Mouse (Mus musculus) neural tube, embryonic 14.5 days (tissue): ENCODE results near the gene Med12. TPM values are rescaled to one million over a fixed set of nuclear protein-coding genes. Genes with fewer than 3 reads are reported as not detected.

Experiments
- ATAC-seq: fragments of 200-750 bp; cut with Nextera tagmentation; 2 replicates; pipeline ENCODE4 v1.8.0; 2017; ENCODE audit warnings: low read depth, mild to moderate bottlenecking, moderate TSS enrichment, moderate library complexity
- H3K27ac ChIP-seq: fragments of 300-500 bp; sonication (generic); 2 replicates; pipeline ENCODE4 v1.5.1; 2014; ENCODE audit warnings: low read depth, mild to moderate bottlenecking, control low read depth, low read length, moderate library complexity, mixed read lengths
- H3K27me3 ChIP-seq: fragments of 300-500 bp; sonication (generic); 2 replicates; pipeline ENCODE4 v1.6.1; 2014; ENCODE audit warnings: low read length; ENCODE audit not compliant: control insufficient read depth, insufficient read depth
- H3K36me3 ChIP-seq: fragments of 300-500 bp; sonication (generic); 2 replicates; pipeline ENCODE4 v1.6.1; 2014; ENCODE audit warnings: low read length, mixed read lengths; ENCODE audit not compliant: control insufficient read depth, insufficient read depth
- H3K4me1 ChIP-seq: fragments of 300-500 bp; sonication (generic); 2 replicates; pipeline ENCODE4 v1.6.1; 2014; ENCODE audit warnings: low read length; ENCODE audit not compliant: control insufficient read depth, insufficient read depth
- H3K4me2 ChIP-seq: fragments of 300-500 bp; sonication (generic); 2 replicates; pipeline ENCODE4 v1.6.1; 2014; ENCODE audit warnings: mild to moderate bottlenecking, low read depth, low read length, control low read depth
- H3K4me3 ChIP-seq: fragments of 300-500 bp; sonication (generic); 2 replicates; pipeline ENCODE4 v1.5.1; 2014; ENCODE audit warnings: low read depth, low read length, control low read depth, mixed read lengths
- H3K9ac ChIP-seq: fragments of 300-500 bp; sonication (generic); replicated peaks from 2 replicates; pipeline ENCODE4 v1.6.1; 2014; ENCODE audit warnings: low read depth, mild to moderate bottlenecking, control low read depth, low read length, mixed read lengths
- H3K9me3 ChIP-seq: fragments of 300-500 bp; sonication (generic); 2 replicates; pipeline ENCODE4 v1.6.1; 2016; ENCODE audit warnings: low read length; ENCODE audit not compliant: control insufficient read depth
- WGBS: fragments of 180-500 bp; shearing (Covaris S2); extraction: QIAGEN DNeasy Blood & Tissue Kit; methylation state at CpG from one replicate; pipeline ENCODE4 v1.1.7; 2014; 5-methylcytosine and 5-hydroxymethylcytosine counted together
- polyA plus RNA-seq: library from polyadenylated mRNA; unstranded; fragments of >200 nt; fragmentation: Nextera tagmentation; extraction: Ambion mirVana; gene quantifications from 2 replicates; pipeline ENCODE4 v1.2.1, GENCODE M21; 2014

The Med12 gene
- polyA plus RNA-seq, 1 experiment from 2014 or later, result 32.0 TPM

DNA sequence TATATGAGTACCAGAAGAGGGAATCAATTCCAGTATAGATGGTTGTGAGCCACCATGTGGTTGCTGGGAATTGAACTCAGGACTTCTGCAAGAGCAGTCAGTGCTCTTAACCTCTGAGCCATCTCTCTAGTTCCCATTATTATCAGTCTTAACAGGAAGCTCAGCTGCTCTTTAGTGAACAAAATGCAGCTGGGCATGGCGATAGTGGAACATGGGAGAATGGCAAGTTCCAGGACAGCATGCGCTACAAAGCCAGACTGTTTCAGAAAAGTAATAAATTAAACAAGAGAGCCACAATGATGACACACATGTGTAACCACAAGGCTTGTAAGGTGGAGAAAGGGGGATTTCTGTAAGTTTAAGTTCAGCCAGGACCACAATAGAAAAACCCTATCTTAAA lies 71.6 kb downstream of the Med12 start:
- Histone ChIP-seq H3K4me2 (no peak overlapping the region), H3K9me3 (no peaks in the 10 kb centered on the region), H3K4me1 (no peaks in the 10 kb centered on the region), H3K9ac (no peak overlapping the region), H3K4me3 (no peak overlapping the region), H3K27me3 (no peaks in the 10 kb centered on the region), H3K27ac (no peak overlapping the region), H3K36me3 (no peaks in the 10 kb centered on the region)
- WGBS, result 93% methylated on average over 2 of the region's 2 CpGs
- ATAC-seq, result no peak

DNA sequence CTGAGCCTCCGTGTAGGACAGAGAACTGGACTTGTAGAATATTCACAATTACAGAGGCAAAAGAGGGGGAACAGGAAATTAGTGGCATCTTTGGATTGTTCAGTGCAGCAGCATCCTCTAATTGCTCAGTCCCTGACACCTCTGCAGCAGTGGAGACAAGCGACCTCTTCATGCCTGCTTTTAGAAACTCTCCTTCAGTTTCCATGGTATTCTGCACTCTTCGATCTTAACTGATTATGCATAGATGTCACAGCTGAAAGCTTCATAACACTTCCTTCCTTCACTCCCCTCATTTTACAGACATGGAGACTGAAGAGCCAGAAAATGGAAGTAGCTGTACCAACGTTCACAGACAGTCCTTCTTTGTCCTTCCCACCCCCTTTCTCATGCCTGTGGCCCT lies 72.6 kb downstream of the Med12 start:
- no peaks in the 10 kb centered on the region for H3K4me1 ChIP-seq
- H3K9ac ChIP-seq, result no peak overlapping the region
- WGBS, result 52% methylated on average over 4 of the region's 4 CpGs

More for the DNA sequence above, 72.6 kb downstream of the Med12 start:
- Histone ChIP-seq H3K27ac (no peak overlapping the region), H3K4me2 (no peak overlapping the region), H3K27me3 (no peaks in the 10 kb centered on the region), H3K4me3 (no peak overlapping the region), H3K9me3 (no peaks in the 10 kb centered on the region), H3K36me3 (no peaks in the 10 kb centered on the region)
- no peak for ATAC-seq

Other genes with a start within 250 kb of the Med12 start
- gene Tex11, start 214.4 kb upstream of the Med12 start, polyA plus RNA-seq, result not detected in 2 replicates
- gene Slc7a3, start 188.0 kb upstream of the Med12 start, polyA plus RNA-seq, result 2.0 and 4.2 TPM in 2 replicates
- 36.5 and 39.1 TPM in 2 replicates for gene Snx12, start 51.5 kb upstream of the Med12 start, polyA plus RNA-seq
- gene Foxo4, start 19.5 kb upstream of the Med12 start, polyA plus RNA-seq, result 0.55 and 0.59 TPM in 2 replicates
- gene Gm614, start 10.0 kb upstream of the Med12 start, polyA plus RNA-seq, result not detected in 2 replicates
- 2.7 and 5.1 TPM in 2 replicates for gene Il2rg, start 5.8 kb upstream of the Med12 start, polyA plus RNA-seq
- gene Gm20489, start 5.0 kb upstream of the Med12 start, polyA plus RNA-seq, result not detected in 2 replicates
- 91.8 and 121 TPM in 2 replicates for gene Nlgn3, start 25.1 kb downstream of the Med12 start, polyA plus RNA-seq
- 1.3 TPM in 2 replicates for gene Gjb1, start 102.3 kb downstream of the Med12 start, polyA plus RNA-seq
- 61.6 and 66.1 TPM in 2 replicates for gene Zmym3, start 146.8 kb downstream of the Med12 start, polyA plus RNA-seq
- gene Nono, start 155.3 kb downstream of the Med12 start, polyA plus RNA-seq, result 237 and 332 TPM in 2 replicates
- 1.9 and 2.1 TPM in 2 replicates for gene Itgb1bp2, start 175.1 kb downstream of the Med12 start, polyA plus RNA-seq